Mouse (Mus musculus): ENCODE measurements around the gene Prph. TPM values are rescaled to one million over a fixed set of nuclear protein-coding genes. Genes with fewer than 3 reads are reported as not detected.

The Prph gene
- total RNA-seq (2023): not detected in 4 replicates

DNA sequence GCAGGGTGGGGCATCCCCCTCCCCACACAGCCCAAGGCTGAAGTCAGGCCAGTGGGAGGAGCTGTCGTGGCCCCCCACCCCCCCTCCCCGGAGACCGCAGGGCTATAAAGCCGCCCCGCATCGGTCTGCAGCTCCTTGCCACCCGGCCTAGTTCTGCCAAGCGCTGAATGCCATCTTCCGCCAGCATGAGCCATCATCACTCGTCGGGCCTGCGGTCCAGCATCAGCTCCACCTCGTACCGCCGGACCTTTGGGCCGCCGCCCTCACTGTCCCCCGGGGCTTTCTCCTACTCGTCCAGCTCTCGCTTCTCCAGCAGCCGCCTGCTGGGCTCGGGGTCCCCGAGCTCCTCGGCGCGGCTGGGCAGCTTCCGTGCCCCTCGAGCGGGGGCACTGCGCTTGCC lies at the start of gene Prph:
TSS of gene Prph (plus strand) at position 135 of the 400 bp plus-strand sequence.

DNA sequence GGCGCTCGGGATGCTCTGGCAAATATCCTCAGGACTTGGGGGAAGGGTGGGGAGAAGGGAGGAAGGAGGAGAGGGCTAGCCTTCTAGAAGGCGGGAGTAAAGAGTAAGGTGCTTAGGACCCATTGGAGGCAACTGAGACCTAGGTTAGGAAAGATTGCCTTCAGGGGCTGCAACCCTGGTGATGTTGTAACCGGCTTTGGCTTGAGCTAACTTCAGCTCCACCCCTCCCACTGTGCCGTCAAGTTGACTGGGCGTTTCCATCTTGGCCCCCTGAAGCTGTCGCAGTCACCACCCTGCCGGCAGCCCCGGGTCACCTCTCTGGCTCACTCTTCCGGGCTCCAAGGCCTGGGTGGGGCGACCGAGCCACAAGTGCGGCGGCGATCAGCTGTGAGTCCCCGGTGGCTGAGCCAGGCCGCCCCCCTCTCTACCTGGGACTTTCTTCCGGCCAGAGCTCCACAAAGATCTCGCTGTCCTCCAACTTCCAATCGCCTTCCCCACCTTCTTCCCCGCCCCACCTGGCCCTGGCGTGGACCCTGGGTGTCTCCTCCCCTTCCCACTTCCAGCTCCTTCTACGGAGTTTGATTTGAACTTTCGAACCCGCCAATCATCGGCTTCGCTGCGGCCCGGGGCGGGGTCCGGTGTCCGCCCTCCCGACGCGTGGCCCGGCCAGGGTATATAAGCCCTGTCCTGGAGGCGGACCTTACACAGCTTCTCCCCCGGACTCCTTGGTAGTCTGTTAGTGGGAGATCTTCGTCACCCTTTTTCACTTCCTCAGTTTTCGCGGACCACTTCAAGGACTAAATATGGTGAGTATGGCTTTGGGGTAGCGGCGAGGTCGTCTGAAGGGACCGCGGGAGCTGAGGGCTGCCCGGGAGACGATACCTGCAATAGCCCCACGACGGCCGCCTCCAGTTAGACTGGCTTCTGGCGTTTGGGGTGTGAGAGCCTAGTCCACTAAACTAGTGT lies 25.1 kb upstream of the Prph start, which contains the start of gene Tuba1c:
TSS of gene Tuba1c (plus strand) at position 273 of the 966 bp plus-strand sequence.

DNA sequence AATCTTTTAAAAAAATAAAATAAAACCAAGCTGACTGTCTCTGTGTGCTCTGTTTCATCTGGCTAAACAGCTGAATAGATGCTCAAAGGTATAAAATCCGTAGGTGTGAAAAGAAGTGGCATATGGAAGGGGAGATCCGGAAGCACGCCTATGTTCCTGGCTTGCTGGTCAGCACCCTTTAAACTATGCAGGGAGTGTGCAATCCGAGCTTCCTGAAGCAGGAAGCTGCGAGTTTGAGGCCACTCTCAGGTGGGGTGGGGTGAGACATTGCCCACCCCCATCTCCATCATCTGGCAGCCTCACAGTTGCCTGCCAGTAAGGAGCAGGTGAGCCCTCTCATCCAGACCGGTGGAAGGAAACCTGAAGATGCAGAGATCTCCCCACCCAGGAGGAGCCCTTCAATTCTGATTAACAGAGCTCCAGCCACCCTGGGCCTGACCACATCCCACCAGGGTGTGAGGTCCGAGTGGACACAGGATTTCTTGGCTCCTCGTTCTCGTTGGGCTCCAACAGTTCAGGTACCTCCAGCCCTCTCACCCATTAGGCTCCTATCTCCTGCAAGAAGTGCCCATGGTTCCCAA lies 19.1 kb downstream of the Prph start, which contains the start of gene Troap:
TSS of gene Troap (plus strand) at position 557 of the 581 bp plus-strand sequence.

DNA sequence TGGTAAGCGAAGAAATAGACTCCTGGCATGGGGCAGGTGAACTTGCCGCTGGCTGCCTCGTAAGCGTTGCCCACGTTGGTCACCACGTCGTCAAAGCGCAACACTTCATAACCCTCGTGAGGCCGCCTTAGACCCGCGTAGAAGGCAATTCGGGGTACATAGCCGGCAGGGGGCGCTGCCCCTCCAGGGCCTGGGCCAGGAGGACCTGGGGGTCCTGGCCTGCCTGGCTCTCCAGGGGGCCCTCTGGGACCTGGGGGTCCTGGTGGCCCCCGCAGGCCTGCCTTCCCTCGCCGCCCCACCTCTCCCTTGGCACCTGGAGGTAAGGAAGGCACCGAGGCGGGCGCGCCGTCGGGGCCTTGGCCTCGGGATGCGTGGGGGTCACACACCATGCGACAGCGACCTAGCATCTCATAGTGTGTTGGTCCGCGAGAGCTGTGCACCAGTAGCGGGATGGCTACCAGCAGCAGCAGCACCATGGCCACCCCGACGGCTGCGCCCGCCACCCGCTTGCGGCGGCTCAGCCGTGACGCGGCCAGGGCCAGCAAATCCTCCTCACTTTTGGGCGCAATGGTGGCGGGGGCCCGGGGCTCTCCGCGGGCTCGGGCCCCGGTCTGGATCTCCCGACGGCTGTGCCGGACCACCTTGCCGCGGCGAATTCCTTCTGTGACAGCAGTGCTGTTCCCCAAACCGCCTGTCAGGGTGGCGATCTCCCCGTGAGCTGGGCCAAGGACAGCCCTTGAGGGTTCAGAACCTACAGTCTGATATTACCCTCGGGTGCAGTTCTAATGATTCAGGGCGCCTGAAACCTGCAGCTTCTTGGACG lies 32.5 kb downstream of the Prph start, which contains the start of gene C1ql4:
TSS of gene C1ql4 (minus strand) at position 565 of the 823 bp plus-strand sequence.

DNA sequence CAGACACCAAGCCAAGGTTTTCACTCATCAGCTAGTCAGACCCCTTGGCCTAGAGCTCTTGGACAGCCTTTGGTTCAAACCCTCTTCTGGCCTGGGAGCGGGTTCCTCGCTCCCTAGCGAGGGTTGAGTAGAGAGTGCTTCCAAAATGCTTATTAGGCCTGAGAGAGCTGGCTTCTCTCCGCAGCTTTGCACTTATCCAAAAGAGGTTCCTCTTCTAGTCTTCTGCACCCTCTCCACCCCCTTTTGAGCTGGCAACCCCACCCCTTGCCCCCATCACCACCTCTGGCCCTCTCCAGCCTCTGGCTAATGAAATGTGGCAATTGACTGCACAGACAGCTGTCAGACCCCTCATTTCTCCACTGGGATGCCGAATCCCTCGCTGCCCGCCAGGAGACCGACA lies 37.9 kb downstream of the Prph start, which contains the start of gene Dnajc22:
TSS of gene Dnajc22 (plus strand) at position 301 of the 400 bp plus-strand sequence.

Other genes with a start within 250 kb of the Prph start
- 0.30 to 0.75 TPM (median 0.51 TPM) in 4 replicates for gene Ddn, start 245.7 kb upstream of the Prph start, total RNA-seq (2023)
- gene Prkag1, start 223.7 kb upstream of the Prph start, total RNA-seq (2023): 76.4 to 85.2 TPM (median 81.4 TPM) in 4 replicates
- 186 to 196 TPM (median 194 TPM) in 4 replicates for gene Kmt2d, start 184.0 kb upstream of the Prph start, total RNA-seq (2023)
- gene Rhebl1, start 160.6 kb upstream of the Prph start, total RNA-seq (2023): 14.3 to 22.0 TPM (median 18.0 TPM) in 4 replicates
- gene Dhh, start 156.6 kb upstream of the Prph start, total RNA-seq (2023): not detected in 4 replicates
- gene Lmbr1l, start 136.9 kb upstream of the Prph start, total RNA-seq (2023): 238 to 253 TPM (median 250 TPM) in 4 replicates
- 132 to 163 TPM (median 139 TPM) in 4 replicates for gene Tuba1b, start 120.6 kb upstream of the Prph start, total RNA-seq (2023)
- not detected in 4 replicates for gene Gm49450, start 101.6 kb upstream of the Prph start, total RNA-seq (2023)
- 142 to 160 TPM (median 148 TPM) in 4 replicates for gene Tuba1a, start 101.5 kb upstream of the Prph start, total RNA-seq (2023)
- 75.1 to 81.7 TPM (median 78.6 TPM) in 4 replicates for gene Tuba1c, start 25.3 kb upstream of the Prph start, total RNA-seq (2023)
- gene Troap, start 19.4 kb downstream of the Prph start, total RNA-seq (2023): 0.39 to 3.2 TPM (median 0.72 TPM) in 3 of 4 replicates, not detected in the other
- gene C1ql4, start 32.6 kb downstream of the Prph start, total RNA-seq (2023): not detected in 4 replicates
- not detected in 4 replicates for gene Dnajc22, start 38.0 kb downstream of the Prph start, total RNA-seq (2023)
- not detected in 4 replicates for gene Spats2, start 70.7 kb downstream of the Prph start, total RNA-seq (2023)
- 1.9 to 3.0 TPM (median 2.6 TPM) in 4 replicates for gene Kcnh3, start 169.7 kb downstream of the Prph start, total RNA-seq (2023)
- 128 to 169 TPM (median 146 TPM) in 4 replicates for gene Mcrs1, start 196.8 kb downstream of the Prph start, total RNA-seq (2023)
- 17.9 to 24.3 TPM (median 22.4 TPM) in 4 replicates for gene Prpf40b, start 239.9 kb downstream of the Prph start, total RNA-seq (2023)
- gene Fam186b, start 240.7 kb downstream of the Prph start, total RNA-seq (2023): not detected in 4 replicates